Mouse (Mus musculus) small intestine, adult 2 months (tissue): ENCODE measurements around the gene Olfr554.

ENCODE experiments used
- CTCF ChIP-seq: fragments of 200-500 bp; IDR thresholded peaks from 2 replicates; pipeline ENCODE4 v1.5.1; 2012; ENCODE audit warnings: low read depth, mild to moderate bottlenecking, control low read depth, inconsistent platforms, low read length, moderate library complexity, mixed read lengths; ENCODE audit not compliant: insufficient replicate concordance, insufficient read length; ENCODE audit errors: extremely low read depth
- POLR2A ChIP-seq: fragments of 200-500 bp; IDR thresholded peaks from 2 replicates; pipeline ENCODE4 v1.6.1; 2012; ENCODE audit warnings: low read depth, mild to moderate bottlenecking, control low read depth, inconsistent platforms, low read length, moderate library complexity

DNA sequence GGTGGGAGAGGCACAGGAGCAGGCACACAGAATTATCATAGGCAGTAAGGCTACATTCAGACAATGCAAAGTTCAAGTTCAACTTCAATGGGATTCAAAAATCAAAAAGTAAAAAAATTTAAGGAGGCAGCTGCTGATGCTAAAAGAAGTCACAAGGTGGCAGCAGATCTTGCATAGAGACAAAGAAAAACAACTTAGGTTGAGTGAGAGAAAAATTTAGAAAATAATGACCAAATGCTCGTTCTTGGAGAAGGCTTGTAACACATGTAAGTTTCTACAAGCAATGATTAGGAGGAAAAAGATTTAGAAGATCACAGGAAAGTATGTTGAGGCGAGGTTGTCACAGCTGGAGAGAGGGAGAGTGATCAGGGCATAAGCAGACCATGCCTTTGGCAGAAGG lies 27.1 kb downstream of the Olfr554 start:
- TF ChIP-seq CTCF, result no peak
- no peak for TF ChIP-seq POLR2A
